Mouse (Mus musculus) lung, embryonic 14.5 days (tissue): ENCODE measurements at regions not wholly inside any gene's neighbourhood (a gene's known extent, or its start where the extent isn't known, plus 50 kb on each side); places are given as distances from the start of the nearest gene placed in this dataset.
A peak's percentile ranks its signal among the peaks of the same experiment; 100 is the strongest.
"Not testable (repeated sequence)": the region's sequence is repeated elsewhere in the genome, so short reads cannot be mapped to it uniquely, and the experiment has no call there.

Experiments used
- ATAC-seq: fragments of 200-750 bp; cut with Nextera tagmentation; 2 replicates; pipeline ENCODE4 v1.8.0; 2017; ENCODE audit warnings: mild to moderate bottlenecking, moderate TSS enrichment, moderate library complexity; ENCODE audit not compliant: insufficient read depth
- DNase-seq: peaks from one replicate; pipeline ENCODE4 v3.0.0-alpha.2; 2015
- H3K27ac ChIP-seq: fragments of 300-500 bp; sonication (generic); 2 replicates; pipeline ENCODE4 v1.5.1; 2014; ENCODE audit warnings: low read depth, mild to moderate bottlenecking, moderate library complexity
- H3K27me3 ChIP-seq: fragments of 300-500 bp; sonication (generic); 2 replicates; pipeline ENCODE4 v1.6.1; 2014; ENCODE audit warnings: low read length, control low read depth; ENCODE audit not compliant: insufficient read depth
- H3K36me3 ChIP-seq: fragments of 300-500 bp; sonication (generic); 2 replicates; pipeline ENCODE4 v1.6.1; 2014; ENCODE audit warnings: control low read depth; ENCODE audit not compliant: insufficient read depth
- H3K4me1 ChIP-seq: fragments of 300-500 bp; sonication (generic); 2 replicates; pipeline ENCODE4 v1.6.1; 2014; ENCODE audit warnings: antibody characterized with exemption, control low read depth; ENCODE audit not compliant: insufficient read depth
- H3K4me2 ChIP-seq: fragments of 300-500 bp; sonication (generic); 2 replicates; pipeline ENCODE4 v1.6.1; 2014; ENCODE audit warnings: mild to moderate bottlenecking
- H3K4me3 ChIP-seq: fragments of 300-500 bp; sonication (generic); 2 replicates; pipeline ENCODE4 v1.5.1; 2014; ENCODE audit warnings: low read depth, low read length
- H3K9ac ChIP-seq: fragments of 300-500 bp; sonication (generic); 2 replicates; pipeline ENCODE4 v1.6.1; 2014
- H3K9me3 ChIP-seq: fragments of 300-500 bp; sonication (generic); 2 replicates; pipeline ENCODE4 v1.6.1; 2016; ENCODE audit warnings: low read depth, low read length, control low read depth
- CTCF ChIP-seq: IDR thresholded peaks from 2 replicates; pipeline ENCODE4 v1.5.1; 2016; ENCODE audit warnings: antibody characterized with exemption, low read depth
- WGBS: fragments of 180-500 bp; shearing (Covaris S2); extraction: QIAGEN DNeasy Blood & Tissue Kit; methylation state at CpG from one replicate; pipeline ENCODE4 v1.1.7; 2014; 5-methylcytosine and 5-hydroxymethylcytosine counted together

- no peak for TF ChIP-seq CTCF
- Histone ChIP-seq H3K9me3 (no peaks in the 10 kb centered on the region), H3K9ac (no peak overlapping the region), H3K27me3 (no peaks in the 10 kb centered on the region), H3K4me1 (no peaks in the 10 kb centered on the region), H3K4me3 (no peak overlapping the region), H3K36me3 (no peaks in the 10 kb centered on the region), H3K27ac (no peak overlapping the region), H3K4me2 (no peak overlapping the region)
- no peak for DNase-seq
- WGBS = 78% methylated on average over 3 of the region's 3 CpGs
- ATAC-seq = no peak
These were observed 359.4 kb upstream of the Klhl29 start for GRCm38 (mm10) chr12:5734902-5735301.

- Histone ChIP-seq H3K36me3 (no peaks in the 10 kb centered on the region), H3K4me3 (no peak overlapping the region), H3K9me3 (no peaks in the 10 kb centered on the region), H3K9ac (no peak overlapping the region), H3K4me2 (no peak overlapping the region), H3K27ac (no peak overlapping the region), H3K27me3 (no peaks in the 10 kb centered on the region), H3K4me1 (no peaks in the 10 kb centered on the region)
- TF ChIP-seq CTCF = no peak
- DNase-seq (no peak), ATAC-seq (no peak)
- 63% methylated on average over 1 of the region's 1 CpGs for WGBS
These were observed 347.6 kb upstream of the Klhl29 start for GRCm38 (mm10) chr12:5723113-5723512.

- H3K27me3 ChIP-seq, H3K9me3 ChIP-seq, H3K4me2 ChIP-seq, H3K36me3 ChIP-seq, H3K4me1 ChIP-seq, H3K9ac ChIP-seq, ATAC-seq, H3K4me3 ChIP-seq, H3K27ac ChIP-seq: not testable (repeated sequence)
- DNase-seq = peak; percentile 80
These were observed 342.0 kb upstream of the Klhl29 start for GRCm38 (mm10) chr12:5717527-5717926.

- no peak overlapping the region for H3K9ac ChIP-seq
- no peaks in the 10 kb centered on the region for H3K4me1 ChIP-seq
- H3K4me3 ChIP-seq = no peak overlapping the region
- H3K27me3 ChIP-seq = no peaks in the 10 kb centered on the region
- ATAC-seq (peak; percentile 65; the same call in 1 of the 2 replicates), DNase-seq (peak; percentile 75)
- no peaks in the 10 kb centered on the region for H3K9me3 ChIP-seq
- TF ChIP-seq CTCF = no peak
- 34% methylated on average over 8 of the region's 8 CpGs for WGBS
- H3K4me2 ChIP-seq = no peak overlapping the region
- H3K27ac ChIP-seq = no peak overlapping the region
- H3K36me3 ChIP-seq = no peaks in the 10 kb centered on the region
These were observed 323.4 kb upstream of the Klhl29 start for GRCm38 (mm10) chr12:5698778-5699454.

GRCm38 (mm10) chr12:5682182-5682581, 306.7 kb upstream of the Klhl29 start:
- Histone ChIP-seq H3K4me3 (no peak overlapping the region), H3K27ac (no peak overlapping the region), H3K9ac (no peak overlapping the region), H3K27me3 (no peaks in the 10 kb centered on the region), H3K36me3 (no peaks in the 10 kb centered on the region), H3K9me3 (no peaks in the 10 kb centered on the region), H3K4me1 (no peaks in the 10 kb centered on the region), H3K4me2 (no peak overlapping the region)
- no peak for TF ChIP-seq CTCF
- ATAC-seq (no peak), DNase-seq (no peak)
- WGBS = 78% methylated on average over 5 of the region's 5 CpGs

GRCm38 (mm10) chr12:5678126-5678525, 302.6 kb upstream of the Klhl29 start:
- H3K4me1 ChIP-seq, ATAC-seq, H3K27ac ChIP-seq, H3K4me3 ChIP-seq, H3K9ac ChIP-seq, H3K9me3 ChIP-seq, H3K4me2 ChIP-seq, DNase-seq, H3K36me3 ChIP-seq, H3K27me3 ChIP-seq: not testable (repeated sequence)
- 80% methylated on average over 8 of the region's 8 CpGs for WGBS

GRCm38 (mm10) chr12:5668486-5668885, 293.0 kb upstream of the Klhl29 start:
- Histone ChIP-seq H3K4me3 (no peak overlapping the region), H3K4me1 (no peaks in the 10 kb centered on the region), H3K9ac (no peak overlapping the region), H3K36me3 (no peaks in the 10 kb centered on the region), H3K27me3 (no peaks in the 10 kb centered on the region), H3K4me2 (no peak overlapping the region), H3K9me3 (no peaks in the 10 kb centered on the region), H3K27ac (no peak overlapping the region)
- 35% methylated on average over 3 of the region's 3 CpGs for WGBS
- ATAC-seq (no peak), DNase-seq (peak; percentile 65)
- TF ChIP-seq CTCF = no peak
